Mouse (Mus musculus): ENCODE results near the gene Casz1. TPM values are rescaled to one million over a fixed set of nuclear protein-coding genes. Genes with fewer than 3 reads are reported as not detected.

The Casz1 gene
- polyA plus RNA-seq, 1 experiment from 2014 or later: 7.8 TPM

- peaks cover 13% of the 10 kb centered on the region; the same call in 1 of the 2 replicates for H3K4me1 ChIP-seq (ENCODE audit: control insufficient read depth, insufficient read depth, low read length)
- H3K36me3 ChIP-seq (ENCODE audit: control insufficient read depth, insufficient read depth, low read length): no peaks in the 10 kb centered on the region
- no peak overlapping the region for H3K27ac ChIP-seq (replicated peaks; ENCODE audit: low read depth, low read length)
- no peak overlapping the region for H3K9ac ChIP-seq (ENCODE audit: low read depth, low read length)
- no peak for ATAC-seq (ENCODE audit: low read depth)
- H3K27me3 ChIP-seq (replicated peaks; ENCODE audit: control insufficient read depth, insufficient read depth, low read length): peaks cover 63% of the 10 kb centered on the region
- H3K9me3 ChIP-seq (ENCODE audit: control insufficient read depth, low read length): no peaks in the 10 kb centered on the region
- H3K4me2 ChIP-seq (ENCODE audit: low read depth, low read length): no peak overlapping the region
- WGBS: 71% methylated on average over 4 of the region's 4 CpGs
- no peak overlapping the region for H3K4me3 ChIP-seq (ENCODE audit: low read depth, low read length)
- no peak for DNase-seq (ENCODE audit: low spot score)
Observed at GRCm38 (mm10) chr4:148856216-148856615, 52.0 kb downstream of the Casz1 start.

- DNase-seq (ENCODE audit: low spot score): no peak
- Histone ChIP-seq H3K27me3 (replicated peaks; ENCODE audit: control insufficient read depth, insufficient read depth, low read length) (peaks cover 76% of the 10 kb centered on the region), H3K4me2 (ENCODE audit: low read depth, low read length) (no peak overlapping the region), H3K9me3 (ENCODE audit: control insufficient read depth, low read length) (no peaks in the 10 kb centered on the region), H3K9ac (ENCODE audit: low read depth, low read length) (no peak overlapping the region), H3K4me1 (ENCODE audit: control insufficient read depth, insufficient read depth, low read length) (peaks cover 13% of the 10 kb centered on the region; the same call in 1 of the 2 replicates), H3K4me3 (ENCODE audit: low read depth, low read length) (no peak overlapping the region), H3K36me3 (ENCODE audit: control insufficient read depth, insufficient read depth, low read length) (no peaks in the 10 kb centered on the region), H3K27ac (replicated peaks; ENCODE audit: low read depth, low read length) (no peak overlapping the region)
- 66% methylated on average over 13 of the region's 13 CpGs for WGBS
- ATAC-seq (ENCODE audit: low read depth): no peak
Observed at GRCm38 (mm10) chr4:148857398-148858084, 53.3 kb downstream of the Casz1 start.

- Histone ChIP-seq H3K27ac (replicated peaks; ENCODE audit: low read depth, low read length) (no peak overlapping the region), H3K27me3 (replicated peaks; ENCODE audit: control insufficient read depth, insufficient read depth, low read length) (peaks cover 76% of the 10 kb centered on the region), H3K9ac (ENCODE audit: low read depth, low read length) (no peak overlapping the region), H3K4me1 (ENCODE audit: control insufficient read depth, insufficient read depth, low read length) (peaks cover 13% of the 10 kb centered on the region; the same call in 1 of the 2 replicates), H3K4me3 (ENCODE audit: low read depth, low read length) (no peak overlapping the region), H3K36me3 (ENCODE audit: control insufficient read depth, insufficient read depth, low read length) (no peaks in the 10 kb centered on the region), H3K9me3 (ENCODE audit: control insufficient read depth, low read length) (no peaks in the 10 kb centered on the region), H3K4me2 (ENCODE audit: low read depth, low read length) (no peak overlapping the region)
- 70% methylated on average over 7 of the region's 7 CpGs for WGBS
- DNase-seq (ENCODE audit: low spot score): peak; percentile 44
- peak; percentile 14; the same call in 1 of the 2 replicates for ATAC-seq (ENCODE audit: low read depth)
Observed at GRCm38 (mm10) chr4:148858194-148858593, 54.0 kb downstream of the Casz1 start.

- no peaks in the 10 kb centered on the region for H3K36me3 ChIP-seq (ENCODE audit: control insufficient read depth, insufficient read depth, low read length)
- ATAC-seq (ENCODE audit: low read depth) (peak; percentile 20; the same call in 1 of the 2 replicates), DNase-seq (ENCODE audit: low spot score) (no peak)
- 0 out of 2 replicates have a peak overlapping the region, but pooled peaks have one; percentile 24 for H3K4me3 ChIP-seq (ENCODE audit: low read depth, low read length)
- H3K4me2 ChIP-seq (ENCODE audit: low read depth, low read length): peak overlapping the region; percentile 51
- no peak overlapping the region for H3K27ac ChIP-seq (replicated peaks; ENCODE audit: low read depth, low read length)
- WGBS: 42% methylated on average over 7 of the region's 7 CpGs
- H3K9me3 ChIP-seq (ENCODE audit: control insufficient read depth, low read length): no peaks in the 10 kb centered on the region
- H3K4me1 ChIP-seq (ENCODE audit: control insufficient read depth, insufficient read depth, low read length): peaks cover 13% of the 10 kb centered on the region; the same call in 1 of the 2 replicates
- peaks cover 80% of the 10 kb centered on the region for H3K27me3 ChIP-seq (replicated peaks; ENCODE audit: control insufficient read depth, insufficient read depth, low read length)
- no peak overlapping the region for H3K9ac ChIP-seq (ENCODE audit: low read depth, low read length)
Observed at GRCm38 (mm10) chr4:148859415-148859814, 55.2 kb downstream of the Casz1 start.

- H3K27ac ChIP-seq (replicated peaks; ENCODE audit: low read depth, low read length): no peak overlapping the region
- no peaks in the 10 kb centered on the region for H3K9me3 ChIP-seq (ENCODE audit: control insufficient read depth, low read length)
- H3K27me3 ChIP-seq (replicated peaks; ENCODE audit: control insufficient read depth, insufficient read depth, low read length): peaks cover 82% of the 10 kb centered on the region
- peak overlapping the region; percentile 24 for H3K4me3 ChIP-seq (ENCODE audit: low read depth, low read length)
- ATAC-seq (ENCODE audit: low read depth): peak; percentile 68
- H3K4me1 ChIP-seq (ENCODE audit: control insufficient read depth, insufficient read depth, low read length): peaks cover 13% of the 10 kb centered on the region; the same call in 1 of the 2 replicates
- DNase-seq (ENCODE audit: low spot score): peak; percentile 59
- H3K36me3 ChIP-seq (ENCODE audit: control insufficient read depth, insufficient read depth, low read length): no peaks in the 10 kb centered on the region
- H3K9ac ChIP-seq (ENCODE audit: low read depth, low read length): no peak overlapping the region
- H3K4me2 ChIP-seq (ENCODE audit: low read depth, low read length): peak overlapping the region; percentile 51
- WGBS: 3% methylated on average over 24 of the region's 27 CpGs
Observed at GRCm38 (mm10) chr4:148859906-148860491, 55.8 kb downstream of the Casz1 start.

- Histone ChIP-seq H3K4me1 (ENCODE audit: control insufficient read depth, insufficient read depth, low read length) (peaks cover 13% of the 10 kb centered on the region; the same call in 1 of the 2 replicates), H3K4me3 (ENCODE audit: low read depth, low read length) (peak overlapping the region; percentile 24; the same call in 1 of the 2 replicates), H3K4me2 (ENCODE audit: low read depth, low read length) (peak overlapping the region; percentile 51), H3K9me3 (ENCODE audit: control insufficient read depth, low read length) (no peaks in the 10 kb centered on the region), H3K27me3 (replicated peaks; ENCODE audit: control insufficient read depth, insufficient read depth, low read length) (peaks cover 82% of the 10 kb centered on the region), H3K36me3 (ENCODE audit: control insufficient read depth, insufficient read depth, low read length) (no peaks in the 10 kb centered on the region), H3K27ac (replicated peaks; ENCODE audit: low read depth, low read length) (no peak overlapping the region), H3K9ac (ENCODE audit: low read depth, low read length) (no peak overlapping the region)
- DNase-seq (ENCODE audit: low spot score): no peak
- no peak for ATAC-seq (ENCODE audit: low read depth)
- 41% methylated on average over 7 of the region's 7 CpGs for WGBS
Observed at GRCm38 (mm10) chr4:148860636-148861035, 56.4 kb downstream of the Casz1 start.

- H3K9me3 ChIP-seq (ENCODE audit: control insufficient read depth, low read length): no peaks in the 10 kb centered on the region
- no peaks in the 10 kb centered on the region for H3K36me3 ChIP-seq (ENCODE audit: control insufficient read depth, insufficient read depth, low read length)
- DNase-seq (ENCODE audit: low spot score) (peak; percentile 54), ATAC-seq (ENCODE audit: low read depth) (peak; percentile 54; the same call in 1 of the 2 replicates)
- H3K4me1 ChIP-seq (ENCODE audit: control insufficient read depth, insufficient read depth, low read length): peaks cover 12% of the 10 kb centered on the region
- H3K9ac ChIP-seq (ENCODE audit: low read depth, low read length): no peak overlapping the region
- H3K27ac ChIP-seq (replicated peaks; ENCODE audit: low read depth, low read length): no peak overlapping the region
- WGBS: 8% methylated on average over 12 of the region's 12 CpGs
- no peak overlapping the region for H3K4me3 ChIP-seq (ENCODE audit: low read depth, low read length)
- H3K27me3 ChIP-seq (replicated peaks; ENCODE audit: control insufficient read depth, insufficient read depth, low read length): peaks cover 79% of the 10 kb centered on the region
- H3K4me2 ChIP-seq (ENCODE audit: low read depth, low read length): no peak overlapping the region
Observed at GRCm38 (mm10) chr4:148866812-148867470, 62.7 kb downstream of the Casz1 start.

GRCm38 (mm10) chr4:148867721-148868397, 63.6 kb downstream of the Casz1 start:
- peaks cover 22% of the 10 kb centered on the region for H3K4me1 ChIP-seq (ENCODE audit: control insufficient read depth, insufficient read depth, low read length)
- H3K4me2 ChIP-seq (ENCODE audit: low read depth, low read length): no peak overlapping the region
- H3K36me3 ChIP-seq (ENCODE audit: control insufficient read depth, insufficient read depth, low read length): no peaks in the 10 kb centered on the region
- ATAC-seq (ENCODE audit: low read depth) (no peak), DNase-seq (ENCODE audit: low spot score) (no peak)
- no peak overlapping the region for H3K27ac ChIP-seq (replicated peaks; ENCODE audit: low read depth, low read length)
- no peak overlapping the region for H3K9ac ChIP-seq (ENCODE audit: low read depth, low read length)
- WGBS: 82% methylated on average over 11 of the region's 11 CpGs
- H3K9me3 ChIP-seq (ENCODE audit: control insufficient read depth, low read length): no peaks in the 10 kb centered on the region
- peaks cover 70% of the 10 kb centered on the region for H3K27me3 ChIP-seq (replicated peaks; ENCODE audit: control insufficient read depth, insufficient read depth, low read length)
- no peak overlapping the region for H3K4me3 ChIP-seq (ENCODE audit: low read depth, low read length)

All from embryonic facial prominence, embryonic 14.5 days (tissue).